Mouse (Mus musculus) thymus, adult 2 months (tissue): ENCODE results near the gene Ttc9c.

ENCODE experiments used
- CTCF ChIP-seq: fragments of 200-500 bp; IDR thresholded peaks from 2 replicates; pipeline ENCODE4 v1.5.1; 2012; ENCODE audit warnings: mild to moderate bottlenecking, control low read depth, low read length, moderate library complexity, borderline replicate concordance; ENCODE audit not compliant: control insufficient read depth, poor library complexity, insufficient read depth; ENCODE audit errors: extremely low read depth
- POLR2A ChIP-seq: fragments of 200-500 bp; IDR thresholded peaks from 2 replicates; pipeline ENCODE4 v1.6.1; 2012; ENCODE audit warnings: mild to moderate bottlenecking, low read length, control low read depth, moderate library complexity; ENCODE audit not compliant: control insufficient read depth, poor library complexity, insufficient read depth; ENCODE audit errors: extremely low read depth

GRCm38 (mm10) chr19:8820424-8820956 is 1.4 kb upstream of the Ttc9c start:
- TF ChIP-seq CTCF (no peak), POLR2A (no peak)
